ENCODE assay signal across 9 mouse cellular contexts in the genomic region with DNA sequence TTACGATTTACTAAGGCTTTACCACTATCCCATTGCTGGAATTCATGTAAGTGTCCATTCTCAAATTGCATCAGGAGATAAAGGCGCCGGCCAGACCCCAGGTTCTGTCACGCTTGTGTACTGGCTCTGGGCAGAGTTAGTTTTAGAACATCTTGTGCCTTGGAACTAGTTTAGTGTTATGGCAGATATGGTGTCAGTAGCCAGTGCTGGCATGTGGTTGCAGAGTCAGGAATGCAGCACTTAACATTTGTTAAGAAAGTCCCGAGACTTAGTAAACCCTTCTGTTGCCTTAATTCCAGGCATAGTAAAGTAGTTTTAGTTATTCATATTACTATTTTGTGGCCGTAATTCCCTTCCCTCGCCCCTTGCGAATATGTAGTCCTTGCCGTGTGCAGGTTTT. TPM values are rescaled to one million over a fixed set of nuclear protein-coding genes. Genes with fewer than 3 reads are reported as not detected.
DNase-seq lines count a peak whose midpoint lies in the region; ATAC-seq and TF ChIP-seq lines count a peak whose summit lies in the region.
"Had no signal": no experiment of that assay in that cellular context is flagged by ENCODE, and none has a peak within 500 bp of the region (broad histone marks: within the 10 kb centered on the region; RNA-seq: fewer than 3 reads in every experiment).

No protein-coding gene starts in this region.

- no peak for TF ChIP-seq CTCF in kidney, postnatal 0 days (IDR thresholded peaks at IDR 0.05; ENCODE audit: low read depth)
- no peak for TF ChIP-seq CTCF in hindbrain, postnatal 0 days (IDR thresholded peaks at IDR 0.05; ENCODE audit: low read depth)

- H3K27me3 ChIP-seq in kidney, postnatal 0 days (ENCODE audit: insufficient read depth, low read length) = no peaks in the 10 kb centered on the region
- H3K27me3 ChIP-seq in forebrain, embryonic 12.5 days = no peaks in the 10 kb centered on the region
- H3K27me3 ChIP-seq in hindbrain, postnatal 0 days (ENCODE audit: insufficient read depth, low read length) = no peaks in the 10 kb centered on the region
- no peaks in the 10 kb centered on the region for H3K27me3 ChIP-seq in midbrain, embryonic 15.5 days (replicated peaks)
- H3K27me3 ChIP-seq: Patski had no signal

- H3K4me1 ChIP-seq in kidney, postnatal 0 days (replicated peaks; ENCODE audit: insufficient read depth, low read length) = peaks cover 13% of the 10 kb centered on the region
- H3K4me1 ChIP-seq in forebrain, embryonic 12.5 days = peaks cover 15% of the 10 kb centered on the region
- no peaks in the 10 kb centered on the region for H3K4me1 ChIP-seq in hindbrain, postnatal 0 days (ENCODE audit: insufficient read depth, low read length)
- peaks cover 19% of the 10 kb centered on the region for H3K4me1 ChIP-seq in midbrain, embryonic 15.5 days

- peak overlapping the region; percentile 96 for H3K4me2 ChIP-seq in kidney, postnatal 0 days (ENCODE audit: low read length)
- H3K4me2 ChIP-seq in forebrain, embryonic 12.5 days = peak overlapping the region; percentile 98; the same call in 1 of the 2 replicates
- peak overlapping the region; percentile 99 for H3K4me2 ChIP-seq in hindbrain, postnatal 0 days (ENCODE audit: low read depth, low read length)
- H3K4me2 ChIP-seq in midbrain, embryonic 15.5 days = peak overlapping the region; percentile 97; the same call in 1 of the 2 replicates

- H3K4me3 ChIP-seq in kidney, postnatal 0 days (replicated peaks; ENCODE audit: low read depth, low read length) = peak overlapping the region; percentile 75; the same call in 1 of the 2 replicates
- no peak overlapping the region for H3K4me3 ChIP-seq in forebrain, embryonic 12.5 days (replicated peaks)
- H3K4me3 ChIP-seq in hindbrain, postnatal 0 days (ENCODE audit: low read length) = no peak overlapping the region; the same call in 1 of the 2 replicates
- H3K4me3 ChIP-seq in midbrain, embryonic 15.5 days = no peak overlapping the region

- no peak for ATAC-seq in kidney, postnatal 0 days (replicated peaks; ENCODE audit: low FRiP score, low read depth)
- no peak for ATAC-seq in forebrain, embryonic 12.5 days (ENCODE audit: low FRiP score)
- ATAC-seq in hindbrain, postnatal 0 days = no peak
- ATAC-seq in midbrain, embryonic 15.5 days (replicated peaks) = no peak
- no peak for ATAC-seq in erythroid progenitor cell, adult 5-6 weeks (replicated peaks; ENCODE audit: low FRiP score, poor library complexity, severe bottlenecking)
- ATAC-seq: Patski had no signal

- 54% methylated on average over 9 of the region's 9 CpGs for WGBS in kidney, postnatal 0 days
- 78% methylated on average over 9 of the region's 9 CpGs for WGBS in forebrain, embryonic 12.5 days
- 77% methylated on average over 9 of the region's 9 CpGs for WGBS in hindbrain, postnatal 0 days
- WGBS in midbrain, embryonic 15.5 days = 79% methylated on average over 9 of the region's 9 CpGs

- no peak overlapping the region for H3K27ac ChIP-seq in kidney, postnatal 0 days
- no peak overlapping the region for H3K27ac ChIP-seq in forebrain, embryonic 12.5 days
- H3K27ac ChIP-seq in hindbrain, postnatal 0 days = no peak overlapping the region
- no peak overlapping the region for H3K27ac ChIP-seq in midbrain, embryonic 15.5 days

- no peak for DNase-seq in kidney, postnatal 0 days (ENCODE audit: low spot score)
- DNase-seq in kidney, adult 18-20 months = no peak
- DNase-seq in hindbrain, postnatal 0 days (ENCODE audit: low spot score) = no peak
- no peak for DNase-seq in layer of hippocampus, adult 8-10 months (ENCODE audit: low spot score in 2 of 2)
- DNase-seq in thymus, postnatal 0 days (ENCODE audit: low spot score) = no peak

- no peaks in the 10 kb centered on the region for H3K9me3 ChIP-seq in kidney, postnatal 0 days (replicated peaks; ENCODE audit: low read length)
- H3K9me3 ChIP-seq in forebrain, embryonic 12.5 days = no peaks in the 10 kb centered on the region
- no peaks in the 10 kb centered on the region for H3K9me3 ChIP-seq in hindbrain, postnatal 0 days (ENCODE audit: low read length)
- no peaks in the 10 kb centered on the region for H3K9me3 ChIP-seq in midbrain, embryonic 15.5 days

- H3K9ac ChIP-seq in kidney, postnatal 0 days (ENCODE audit: low read depth, low read length) = no peak overlapping the region
- H3K9ac ChIP-seq in forebrain, embryonic 12.5 days = no peak overlapping the region
- H3K9ac ChIP-seq in hindbrain, postnatal 0 days (replicated peaks; ENCODE audit: low read length) = no peak overlapping the region
- no peak overlapping the region for H3K9ac ChIP-seq in midbrain, embryonic 15.5 days

- 0 out of 2 replicates have a peak, but pooled peaks cover 4% of the 10 kb centered on the region for H3K36me3 ChIP-seq in kidney, postnatal 0 days (ENCODE audit: insufficient read depth, low read length)
- H3K36me3 ChIP-seq in forebrain, embryonic 12.5 days (replicated peaks) = no peaks in the 10 kb centered on the region
- H3K36me3 ChIP-seq in hindbrain, postnatal 0 days (ENCODE audit: insufficient read depth, low read length) = peaks cover 3% of the 10 kb centered on the region; the same call in 1 of the 2 replicates
- no peaks in the 10 kb centered on the region for H3K36me3 ChIP-seq in midbrain, embryonic 15.5 days (replicated peaks)

RNA-seq across cellular contexts. Expression of a gene that starts 1.7 kb away (rescaled TPM):
- 51.4 and 56.8 TPM in 2 replicates for polyA plus RNA-seq in kidney, postnatal 0 days (2015; fragmentation: Nextera tagmentation; extraction: Ambion mirVana)
- polyA plus RNA-seq in forebrain, embryonic 12.5 days (2016; fragmentation: Nextera tagmentation; extraction: Ambion mirVana) = 71.3 and 75.2 TPM in 2 replicates
- 15.6 and 32.1 TPM in 2 replicates for total RNA-seq in hindbrain, postnatal 0 days (2014; rRNA removed)
- polyA plus RNA-seq in hindbrain, postnatal 0 days (2015; fragmentation: Nextera tagmentation; extraction: Ambion mirVana) = 19.6 and 21.1 TPM in 2 replicates
- 20.6 and 21.8 TPM in 2 replicates for polyA plus RNA-seq in midbrain, embryonic 15.5 days (2015; fragmentation: Nextera tagmentation; extraction: Ambion mirVana)
- total RNA-seq in layer of hippocampus, adult 8-10 months (2022) = 10 to 100 TPM; 39.6 to 45.8 (median 43.2) TPM
- total RNA-seq in erythroid progenitor cell, adult 5-6 weeks (2015; ENCODE audit: low replicate concordance) = 345 and 410 TPM in 2 replicates
- total RNA-seq in erythroid progenitor cell, adult 5-6 weeks (2017; ENCODE audit: low replicate concordance) = 531 and 538 TPM in 2 replicates
- 47.5 and 59.7 TPM in 2 replicates for polyA plus RNA-seq in thymus, postnatal 0 days (2015; fragmentation: Nextera tagmentation; extraction: Ambion mirVana)
